18 mouse cellular contexts compared by ENCODE assay signal in the genomic region with DNA sequence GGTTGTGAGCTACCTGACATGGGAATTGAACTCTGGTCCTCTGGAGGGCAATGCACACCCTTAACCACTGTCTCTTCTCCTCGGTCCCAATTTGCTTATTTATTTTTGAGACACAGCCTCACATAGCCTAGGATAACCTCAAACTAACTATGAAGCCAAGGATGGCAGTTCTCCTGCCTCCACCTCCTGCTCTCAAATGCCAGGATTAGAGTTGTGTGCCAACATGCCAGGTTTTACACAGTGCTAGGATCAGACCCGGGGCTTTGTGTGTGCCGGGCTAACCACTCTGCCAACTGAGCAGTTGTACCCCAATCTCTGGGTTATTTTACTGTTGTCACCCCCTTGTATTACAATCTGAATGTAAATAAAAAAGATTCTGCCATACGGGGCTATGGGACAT. TPM values are rescaled to one million over a fixed set of nuclear protein-coding genes. Genes with fewer than 3 reads are reported as not detected.
DNase-seq lines count a peak whose midpoint lies in the region; ATAC-seq and TF ChIP-seq lines count a peak whose summit lies in the region.
"Had no signal": no experiment of that assay in that cellular context is flagged by ENCODE, and none has a peak within 500 bp of the region (broad histone marks: within the 10 kb centered on the region; RNA-seq: fewer than 3 reads in every experiment).

No protein-coding gene starts in this region.

- H3K36me3 ChIP-seq in heart, embryonic 13.5 days, result peaks cover 10% of the 10 kb centered on the region; the same call in 1 of the 2 replicates
- H3K36me3 ChIP-seq in kidney, embryonic 15.5 days, result no peaks in the 10 kb centered on the region
- peaks cover 22% of the 10 kb centered on the region for H3K36me3 ChIP-seq in liver, embryonic 11.5 days (ENCODE audit: control insufficient read depth, insufficient read depth, low read length)
- H3K36me3 ChIP-seq in liver, embryonic 14.5 days (replicated peaks; ENCODE audit: control insufficient read depth, insufficient read depth, low read depth), result peaks cover 84% of the 10 kb centered on the region
- H3K36me3 ChIP-seq: limb, embryonic 12.5 days; neural tube, embryonic 13.5 days had no signal

- peaks cover 43% of the 10 kb centered on the region for H3K4me1 ChIP-seq in heart, embryonic 13.5 days
- H3K4me1 ChIP-seq in kidney, embryonic 15.5 days, result peaks cover 29% of the 10 kb centered on the region
- peaks cover 51% of the 10 kb centered on the region for H3K4me1 ChIP-seq in liver, embryonic 11.5 days (replicated peaks; ENCODE audit: control insufficient read depth, insufficient read depth, low read length)
- H3K4me1 ChIP-seq in liver, embryonic 14.5 days (replicated peaks; ENCODE audit: control insufficient read depth in 2 of 2, insufficient read depth in 2 of 2, low read length in 1 of 2), result peaks cover 29 to 44% of the 10 kb centered on the region in 2 experiments

- no peak for ATAC-seq in heart, embryonic 13.5 days (ENCODE audit: extremely low read depth, insufficient number of reproducible peaks, low FRiP score, low TSS enrichment)
- ATAC-seq in kidney, embryonic 15.5 days (replicated peaks; ENCODE audit: low FRiP score), result no peak
- ATAC-seq in liver, embryonic 11.5 days (replicated peaks; ENCODE audit: low FRiP score), result no peak
- no peak for ATAC-seq in liver, embryonic 14.5 days (ENCODE audit: insufficient read depth)
- ATAC-seq: forebrain, postnatal 0 days; midbrain, embryonic 13.5 days; Patski had no signal

- 88% methylated on average over 4 of the region's 4 CpGs for WGBS in heart, embryonic 13.5 days
- 82% methylated on average over 4 of the region's 4 CpGs for WGBS in kidney, embryonic 15.5 days
- 90% methylated on average over 4 of the region's 4 CpGs for WGBS in liver, embryonic 11.5 days
- 84% methylated on average over 4 of the region's 4 CpGs for WGBS in liver, embryonic 14.5 days (ENCODE audit: insufficient replicate concordance)

- H3K4me3 ChIP-seq in heart, embryonic 13.5 days, result peak overlapping the region; percentile 91
- no peak overlapping the region for H3K4me3 ChIP-seq in kidney, embryonic 15.5 days (replicated peaks)
- H3K4me3 ChIP-seq in liver, embryonic 11.5 days (ENCODE audit: low read depth, low read length), result peak overlapping the region; percentile 83
- peak overlapping the region; percentile 20 to 92; a peak in 3 of 4 replicates for H3K4me3 ChIP-seq in liver, embryonic 14.5 days (ENCODE audit: insufficient read depth in 1 of 2, low read depth in 2 of 2, low read length in 2 of 2)
- H3K4me3 ChIP-seq: forebrain, embryonic 10.5 days; limb, embryonic 12.5 days; midbrain, embryonic 13.5 days; neural tube, embryonic 13.5 days had no signal

- no peaks in the 10 kb centered on the region for H3K9me3 ChIP-seq in heart, embryonic 13.5 days
- H3K9me3 ChIP-seq in kidney, embryonic 15.5 days (replicated peaks), result no peaks in the 10 kb centered on the region
- no peaks in the 10 kb centered on the region for H3K9me3 ChIP-seq in liver, embryonic 11.5 days (ENCODE audit: control insufficient read depth, low read length)
- H3K9me3 ChIP-seq in liver, embryonic 14.5 days (ENCODE audit: control insufficient read depth, low read length), result no peaks in the 10 kb centered on the region
- H3K9me3 ChIP-seq: forebrain, embryonic 10.5 days; limb, embryonic 12.5 days; midbrain, embryonic 13.5 days; neural tube, embryonic 13.5 days had no signal

- peak overlapping the region; percentile 72 for H3K9ac ChIP-seq in heart, embryonic 13.5 days
- no peak overlapping the region for H3K9ac ChIP-seq in kidney, embryonic 15.5 days
- peak overlapping the region; percentile 67 for H3K9ac ChIP-seq in liver, embryonic 11.5 days (ENCODE audit: low read depth, low read length)
- H3K9ac ChIP-seq in liver, embryonic 14.5 days (replicated peaks), result peak overlapping the region; percentile 100
- H3K9ac ChIP-seq: forebrain, postnatal 0 days; limb, embryonic 12.5 days; midbrain, embryonic 13.5 days; neural tube, embryonic 13.5 days had no signal

- no peak for TF ChIP-seq EP300 in liver, embryonic 14.5 days (IDR thresholded peaks at IDR 0.05; ENCODE audit: low read depth)

- TF ChIP-seq CTCF in liver, embryonic 14.5 days (IDR thresholded peaks at IDR 0.05; ENCODE audit: low read depth), result no peak

- H3K27ac ChIP-seq in heart, embryonic 13.5 days (replicated peaks), result peak overlapping the region; percentile 82
- 0 out of 2 replicates have a peak overlapping the region, but pooled peaks have one; percentile 51 for H3K27ac ChIP-seq in kidney, embryonic 15.5 days
- peak overlapping the region; percentile 98; the same call in 1 of the 2 replicates for H3K27ac ChIP-seq in liver, embryonic 11.5 days (ENCODE audit: low read depth, low read length)
- peak overlapping the region; percentile 99 for H3K27ac ChIP-seq in liver, embryonic 14.5 days
- H3K27ac ChIP-seq: forebrain, embryonic 10.5 days; limb, embryonic 12.5 days; midbrain, embryonic 13.5 days; neural tube, embryonic 13.5 days had no signal

- no peaks in the 10 kb centered on the region for H3K27me3 ChIP-seq in heart, embryonic 13.5 days (replicated peaks)
- H3K27me3 ChIP-seq in kidney, embryonic 15.5 days, result no peaks in the 10 kb centered on the region
- no peaks in the 10 kb centered on the region for H3K27me3 ChIP-seq in liver, embryonic 11.5 days (replicated peaks; ENCODE audit: control insufficient read depth, insufficient read depth, low read length)
- H3K27me3 ChIP-seq in liver, embryonic 14.5 days (ENCODE audit: control insufficient read depth, insufficient read depth, low read length), result no peaks in the 10 kb centered on the region
- H3K27me3 ChIP-seq: midbrain, embryonic 13.5 days; neural tube, embryonic 13.5 days; Patski had no signal

- peak overlapping the region; percentile 96 for H3K4me2 ChIP-seq in heart, embryonic 13.5 days
- H3K4me2 ChIP-seq in kidney, embryonic 15.5 days, result no peak overlapping the region
- peak overlapping the region; percentile 88 for H3K4me2 ChIP-seq in liver, embryonic 11.5 days
- H3K4me2 ChIP-seq in liver, embryonic 14.5 days (ENCODE audit: low read depth), result peak overlapping the region; percentile 78
- H3K4me2 ChIP-seq: limb, embryonic 12.5 days; midbrain, embryonic 13.5 days; neural tube, embryonic 13.5 days had no signal

- DNase-seq in heart, adult 8-10 months (ENCODE audit: low spot score), result no peak
- DNase-seq in kidney, adult 18-20 months, result no peak
- DNase-seq in liver, embryonic 11.5 days (ENCODE audit: low spot score), result no peak
- no peak for DNase-seq in liver, embryonic 14.5 days (ENCODE audit: low read depth in 3 of 3, low spot score in 3 of 3)
- DNase-seq in right cerebral cortex, postnatal 4 days, result no peak
- DNase-seq: adrenal gland, adult 8-10 months; embryo, embryonic 11 days; gastrocnemius, postnatal 36 days; spleen, adult 18-20 months; thymus, postnatal 36 days had no signal

RNA-seq across cellular contexts. Expression of a gene that starts 5.4 kb away (rescaled TPM):
- polyA plus RNA-seq in heart, embryonic 13.5 days (2015; fragmentation: Nextera tagmentation; extraction: Ambion mirVana), result 20.0 and 20.5 TPM in 2 replicates
- 10 to 100 TPM; 41.0 to 50.0 (median 45.6) TPM for total RNA-seq in heart, adult 8-10 months (2022)
- polyA plus RNA-seq in kidney, embryonic 15.5 days (2015; fragmentation: Nextera tagmentation; extraction: Ambion mirVana), result 15.5 and 17.1 TPM in 2 replicates
- polyA plus RNA-seq in liver, embryonic 11.5 days (2014; fragmentation: Nextera tagmentation; extraction: Ambion mirVana), result 115 and 134 TPM in 2 replicates
- 71.8 and 83.0 TPM in 2 replicates for polyA plus RNA-seq in liver, embryonic 14.5 days (2012; rRNA removed)
- polyA plus RNA-seq in liver, embryonic 14.5 days (2014; fragmentation: Nextera tagmentation; extraction: Ambion mirVana), result 129 and 144 TPM in 2 replicates

RNA-seq across cellular contexts. Expression of a gene that starts 28.4 kb away (rescaled TPM):
- 24.4 and 24.8 TPM in 2 replicates for polyA plus RNA-seq in heart, embryonic 13.5 days (2015; fragmentation: Nextera tagmentation; extraction: Ambion mirVana)
- 10 to 100 TPM in 2 of 4 experiments, 1 to 10 TPM in 2; 8.4 to 11.9 (median 10.2) TPM for total RNA-seq in heart, adult 8-10 months (2022)
- 43.1 and 45.3 TPM in 2 replicates for polyA plus RNA-seq in kidney, embryonic 15.5 days (2015; fragmentation: Nextera tagmentation; extraction: Ambion mirVana)
- 47.4 and 49.3 TPM in 2 replicates for polyA plus RNA-seq in liver, embryonic 11.5 days (2014; fragmentation: Nextera tagmentation; extraction: Ambion mirVana)
- 13.7 and 17.6 TPM in 2 replicates for polyA plus RNA-seq in liver, embryonic 14.5 days (2012; rRNA removed)
- 23.3 and 27.8 TPM in 2 replicates for polyA plus RNA-seq in liver, embryonic 14.5 days (2014; fragmentation: Nextera tagmentation; extraction: Ambion mirVana)

RNA-seq across cellular contexts. Expression of a gene that starts 43.7 kb away (rescaled TPM):
- 24.9 and 25.7 TPM in 2 replicates for polyA plus RNA-seq in heart, embryonic 13.5 days (2015; fragmentation: Nextera tagmentation; extraction: Ambion mirVana)
- 10 to 100 TPM; 14.1 to 15.2 (median 14.5) TPM for total RNA-seq in heart, adult 8-10 months (2022)
- polyA plus RNA-seq in kidney, embryonic 15.5 days (2015; fragmentation: Nextera tagmentation; extraction: Ambion mirVana), result 39.4 and 40.9 TPM in 2 replicates
- polyA plus RNA-seq in liver, embryonic 11.5 days (2014; fragmentation: Nextera tagmentation; extraction: Ambion mirVana), result 62.5 and 67.4 TPM in 2 replicates
- 21.1 and 21.2 TPM in 2 replicates for polyA plus RNA-seq in liver, embryonic 14.5 days (2012; rRNA removed)
- polyA plus RNA-seq in liver, embryonic 14.5 days (2014; fragmentation: Nextera tagmentation; extraction: Ambion mirVana), result 28.7 and 32.6 TPM in 2 replicates

RNA-seq across cellular contexts. Expression of a gene that starts 43.8 kb away (rescaled TPM):
- 2.6 and 3.3 TPM in 2 replicates for polyA plus RNA-seq in heart, embryonic 13.5 days (2015; fragmentation: Nextera tagmentation; extraction: Ambion mirVana)
- 1 to 10 TPM; 4.9 to 7.2 (median 6.5) TPM for total RNA-seq in heart, adult 8-10 months (2022)
- polyA plus RNA-seq in kidney, embryonic 15.5 days (2015; fragmentation: Nextera tagmentation; extraction: Ambion mirVana), result 5.5 TPM in 2 replicates
- polyA plus RNA-seq in liver, embryonic 11.5 days (2014; fragmentation: Nextera tagmentation; extraction: Ambion mirVana), result 11.0 and 13.7 TPM in 2 replicates
- 4.3 and 4.9 TPM in 2 replicates for polyA plus RNA-seq in liver, embryonic 14.5 days (2012; rRNA removed)
- 2.9 and 3.6 TPM in 2 replicates for polyA plus RNA-seq in liver, embryonic 14.5 days (2014; fragmentation: Nextera tagmentation; extraction: Ambion mirVana)
